Mouse (Mus musculus) C2C12 (cell line): ENCODE measurements around the gene Psmb8. TPM values are rescaled to one million over a fixed set of nuclear protein-coding genes. Genes with fewer than 3 reads are reported as not detected.
A peak's percentile ranks its signal among the peaks of the same experiment; 100 is the strongest.

Experiments
- H3K27me3 ChIP-seq: one replicate; pipeline ENCODE4 v1.6.1; 2011; ENCODE audit not compliant: control insufficient read depth, insufficient read depth, insufficient read length
- H3K36me3 ChIP-seq: one replicate; pipeline ENCODE4 v1.6.1; 2011; ENCODE audit not compliant: control insufficient read depth, insufficient read depth
- H3K4me3 ChIP-seq: one replicate; pipeline ENCODE4 v1.5.1; 2011; ENCODE audit warnings: mild to moderate bottlenecking, control low read depth; ENCODE audit not compliant: poor library complexity, insufficient read depth, severe bottlenecking
- H3K79me2 ChIP-seq: one replicate; pipeline ENCODE4 v1.6.1; 2011; ENCODE audit not compliant: control insufficient read depth, insufficient read depth
- H3K79me3 ChIP-seq: one replicate; pipeline ENCODE4 v1.6.1; 2011; ENCODE audit warnings: low read depth, control low read depth
- H3ac ChIP-seq: one replicate; pipeline ENCODE3; 2011; ENCODE audit warnings: low read depth; ENCODE audit not compliant: control insufficient read depth, insufficient read length
- CEBPB ChIP-seq: IDR thresholded peaks from one replicate; pipeline ENCODE4 v1.6.1; 2011; ENCODE audit warnings: low read depth, mild to moderate bottlenecking, control low read depth, moderate library complexity
- CTCF ChIP-seq: IDR thresholded peaks from one replicate; pipeline ENCODE4 v1.5.1; 2011; ENCODE audit not compliant: control insufficient read depth, insufficient read depth, insufficient read length
- FOSL1 ChIP-seq: IDR thresholded peaks from one replicate; pipeline ENCODE4 v1.8.0; 2011; ENCODE audit warnings: mild to moderate bottlenecking, low read length; ENCODE audit not compliant: poor library complexity, insufficient read depth, severe bottlenecking
- MAX ChIP-seq: IDR thresholded peaks from one replicate; pipeline ENCODE4 v1.6.1; 2011; ENCODE audit warnings: mild to moderate bottlenecking, control low read depth
- MYOD1 ChIP-seq: IDR thresholded peaks from one replicate; pipeline ENCODE4 v1.6.1; 2011; ENCODE audit warnings: low read depth; ENCODE audit not compliant: control insufficient read depth, insufficient read length
- MYOG ChIP-seq: IDR thresholded peaks from one replicate; pipeline ENCODE4 v1.6.1; 2011; ENCODE audit not compliant: control insufficient read depth, insufficient read length; ENCODE audit errors: extremely low read depth
- USF1 ChIP-seq: IDR thresholded peaks from one replicate; pipeline ENCODE4 v1.6.1; 2011; ENCODE audit warnings: low read depth, mild to moderate bottlenecking, control low read depth, moderate library complexity
- polyA plus RNA-seq: library from polyadenylated mRNA; unstranded; fragments of >200 nt; fragmentation: generic; extraction: Trizol; gene quantifications from one replicate; pipeline ENCODE4 v1.2.1, GENCODE M21; 2012; ENCODE audit warnings: missing spikeins

The Psmb8 gene
- polyA plus RNA-seq, 1 experiment = 0.05 TPM

GRCm38 (mm10) chr17:34187261-34187916 is 10.1 kb upstream of the Psmb8 start, which contains the start of the genes Tap1 and Psmb9:
TSS of gene Tap1 (plus strand) at chr17:34187553.
TSS of gene Psmb9 (minus strand) at chr17:34187764.
- peaks cover 56% of the 10 kb centered on the region for H3K27me3 ChIP-seq
- no peak for TF ChIP-seq FOSL1
- TF ChIP-seq MYOG = no peak
- TF ChIP-seq CEBPB = no peak
- no peak for TF ChIP-seq USF1
- no peaks in the 10 kb centered on the region for H3K79me3 ChIP-seq
- no peaks in the 10 kb centered on the region for H3K79me2 ChIP-seq
- peak within 1 kb of the TSS; percentile 30 for H3K4me3 ChIP-seq
- H3K36me3 ChIP-seq = no peaks in the 10 kb centered on the region
- peak within 1 kb of the TSS; percentile 42 for H3ac ChIP-seq

GRCm38 (mm10) chr17:34188010-34188409 is 9.5 kb upstream of the Psmb8 start:
- Histone ChIP-seq H3K79me2 (no peaks in the 10 kb centered on the region), H3K4me3 (peak overlapping the region; percentile 30), H3K79me3 (no peaks in the 10 kb centered on the region), H3K27me3 (peaks cover 60% of the 10 kb centered on the region), H3K36me3 (no peaks in the 10 kb centered on the region), H3ac (peak overlapping the region; percentile 27)
- TF ChIP-seq USF1 (no peak), MYOD1 (no peak), CEBPB (no peak), CTCF (no peak), FOSL1 (no peak), MAX (no peak), MYOG (no peak)

GRCm38 (mm10) chr17:34188986-34189385 is 8.5 kb upstream of the Psmb8 start:
- TF ChIP-seq MYOD1 (no peak), CEBPB (no peak), CTCF (no peak), USF1 (no peak), MAX (no peak), FOSL1 (no peak), MYOG (no peak)
- Histone ChIP-seq H3K27me3 (peaks cover 59% of the 10 kb centered on the region), H3ac (no peak overlapping the region), H3K79me2 (no peaks in the 10 kb centered on the region), H3K4me3 (no peak overlapping the region), H3K36me3 (no peaks in the 10 kb centered on the region), H3K79me3 (no peaks in the 10 kb centered on the region)

- Histone ChIP-seq H3K4me3 (no peak overlapping the region), H3K36me3 (no peaks in the 10 kb centered on the region), H3ac (no peak overlapping the region), H3K27me3 (peaks cover 65% of the 10 kb centered on the region), H3K79me2 (no peaks in the 10 kb centered on the region), H3K79me3 (no peaks in the 10 kb centered on the region)
- TF ChIP-seq MYOG (no peak), CEBPB (no peak), FOSL1 (no peak), MYOD1 (no peak), USF1 (no peak), MAX (no peak), CTCF (no peak)
These were observed 4.7 kb upstream of the Psmb8 start for GRCm38 (mm10) chr17:34192852-34193251.

- no peaks in the 10 kb centered on the region for H3K79me3 ChIP-seq
- H3K79me2 ChIP-seq = no peaks in the 10 kb centered on the region
- H3ac ChIP-seq = no peak overlapping the region
- no peak overlapping the region for H3K4me3 ChIP-seq
- TF ChIP-seq MYOG = no peak
- no peak for TF ChIP-seq USF1
- TF ChIP-seq CEBPB = no peak
- TF ChIP-seq MAX = no peak
- TF ChIP-seq FOSL1 = no peak
- no peak for TF ChIP-seq CTCF
- TF ChIP-seq MYOD1 = no peak
- no peaks in the 10 kb centered on the region for H3K36me3 ChIP-seq
- peaks cover 68% of the 10 kb centered on the region for H3K27me3 ChIP-seq
These were observed 4.1 kb upstream of the Psmb8 start for GRCm38 (mm10) chr17:34193468-34193867.

GRCm38 (mm10) chr17:34194723-34195122 is 2.8 kb upstream of the Psmb8 start:
- Histone ChIP-seq H3K36me3 (no peaks in the 10 kb centered on the region), H3K79me2 (no peaks in the 10 kb centered on the region), H3K79me3 (no peaks in the 10 kb centered on the region), H3K4me3 (no peak overlapping the region), H3K27me3 (peaks cover 72% of the 10 kb centered on the region), H3ac (no peak overlapping the region)
- TF ChIP-seq CTCF (no peak), FOSL1 (no peak), CEBPB (no peak), MYOD1 (no peak), MYOG (no peak), USF1 (no peak), MAX (no peak)
